Mouse (Mus musculus): Measurements from ENCODE around the gene Il25.
"Not testable (repeated sequence)": the region's sequence is repeated elsewhere in the genome, so short reads cannot be mapped to it uniquely, and the experiment has no call there.

Il25 gene

DNA sequence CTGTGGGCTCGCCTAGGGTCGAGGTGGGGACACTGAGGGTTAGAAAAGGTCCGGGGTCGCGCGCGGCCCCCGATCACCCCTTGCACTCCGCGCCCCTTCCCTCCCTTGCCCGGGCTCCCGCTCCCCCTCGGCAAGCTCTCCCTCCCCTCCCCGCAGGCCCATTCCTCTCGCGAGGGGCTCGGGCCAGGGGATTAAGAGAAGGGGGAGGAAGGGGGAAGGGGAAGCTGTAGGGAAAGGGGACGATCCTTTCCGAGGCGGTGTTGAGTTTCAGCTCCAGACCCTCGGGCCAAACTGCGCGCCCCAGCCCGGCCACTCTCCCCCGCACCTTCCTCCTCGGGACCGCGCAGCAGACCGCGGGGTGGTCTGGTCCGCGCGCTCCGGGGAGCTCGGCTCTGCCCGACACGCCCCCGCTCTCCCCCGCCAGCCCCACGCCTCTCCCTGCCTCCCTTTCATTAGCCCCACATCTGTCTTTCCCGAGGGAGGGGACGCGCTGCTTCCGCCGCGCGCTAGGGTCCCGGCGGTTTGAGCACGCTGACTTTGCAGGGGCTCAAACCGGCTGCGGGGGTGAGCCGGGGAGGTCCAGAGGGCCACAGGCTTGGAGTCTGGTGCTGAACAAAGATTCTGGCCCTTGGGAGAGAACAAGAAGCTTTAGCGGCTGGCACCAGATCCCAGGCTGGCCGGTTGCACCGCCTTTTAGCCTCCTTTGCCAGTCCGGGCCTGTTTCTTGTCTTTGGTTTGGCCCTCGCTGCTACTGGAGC, 5.9 kb upstream of the Il25 start:
- DNase-seq (ENCODE audit: low spot score in 2 of 2), result peak; percentile 65 to 72

DNA sequence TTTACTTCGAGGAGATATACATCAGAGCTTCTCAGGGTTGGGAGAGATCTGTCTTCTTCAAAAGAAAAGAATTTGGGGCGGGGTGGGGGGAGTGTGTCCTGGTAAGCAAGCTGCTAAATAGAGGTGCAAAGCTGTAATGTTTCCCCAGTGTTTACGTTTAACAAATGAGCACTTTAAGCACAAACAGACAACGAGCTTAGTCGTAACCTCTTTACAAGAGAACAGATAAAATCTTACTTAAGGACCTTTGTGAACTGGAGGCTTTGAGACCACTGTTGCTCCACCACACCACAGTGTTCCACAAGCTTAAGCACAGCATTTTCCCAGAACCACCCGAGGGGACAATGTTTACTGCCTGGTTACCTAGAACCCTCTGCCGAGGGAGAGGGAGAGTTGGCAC, 5.2 kb upstream of the Il25 start:
- DNase-seq (ENCODE audit: low spot score in 2 of 2), result no peak

DNA sequence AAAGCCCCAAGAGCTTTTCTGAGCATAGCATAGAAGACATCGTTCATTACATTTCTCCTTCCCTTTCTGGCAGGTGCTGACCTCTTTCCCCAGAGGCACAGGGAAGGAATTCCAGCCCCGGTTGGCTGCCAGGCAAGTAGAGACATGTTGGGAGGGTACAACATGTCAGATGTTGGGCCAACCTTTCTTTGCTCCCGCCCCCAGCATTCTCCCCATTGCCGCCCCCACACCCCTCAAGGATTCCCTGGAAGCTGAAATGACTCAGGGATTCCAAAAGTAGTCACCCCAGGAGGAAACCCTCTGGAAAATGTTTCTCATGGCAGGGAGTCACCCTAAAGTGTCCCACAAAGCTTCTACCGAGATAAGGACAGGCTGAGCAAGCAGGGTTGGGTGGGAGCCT, 2.7 kb upstream of the Il25 start:
- no peak for DNase-seq (ENCODE audit: low spot score in 2 of 2)

DNA sequence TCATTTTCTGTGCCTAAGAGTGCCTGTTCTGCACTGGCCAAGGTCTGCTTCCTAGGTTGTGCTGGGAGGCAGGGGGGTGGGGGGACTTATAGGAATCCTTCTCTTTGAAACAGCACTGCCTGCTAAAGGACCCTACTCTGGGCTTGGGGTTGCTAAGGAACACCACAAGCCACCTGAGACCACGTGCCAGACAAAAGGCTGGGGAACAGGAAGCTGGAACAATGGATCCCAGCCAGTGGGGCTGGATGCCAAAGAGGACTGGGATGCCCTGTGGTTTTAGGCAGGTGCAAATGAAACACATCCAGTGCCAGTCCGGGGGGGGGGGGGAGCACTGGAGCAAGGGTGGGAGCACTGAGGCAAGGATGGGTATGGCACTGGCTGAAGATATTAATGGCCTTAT, 2.1 kb upstream of the Il25 start:
- no peak for DNase-seq (ENCODE audit: low spot score in 2 of 2)

DNA sequence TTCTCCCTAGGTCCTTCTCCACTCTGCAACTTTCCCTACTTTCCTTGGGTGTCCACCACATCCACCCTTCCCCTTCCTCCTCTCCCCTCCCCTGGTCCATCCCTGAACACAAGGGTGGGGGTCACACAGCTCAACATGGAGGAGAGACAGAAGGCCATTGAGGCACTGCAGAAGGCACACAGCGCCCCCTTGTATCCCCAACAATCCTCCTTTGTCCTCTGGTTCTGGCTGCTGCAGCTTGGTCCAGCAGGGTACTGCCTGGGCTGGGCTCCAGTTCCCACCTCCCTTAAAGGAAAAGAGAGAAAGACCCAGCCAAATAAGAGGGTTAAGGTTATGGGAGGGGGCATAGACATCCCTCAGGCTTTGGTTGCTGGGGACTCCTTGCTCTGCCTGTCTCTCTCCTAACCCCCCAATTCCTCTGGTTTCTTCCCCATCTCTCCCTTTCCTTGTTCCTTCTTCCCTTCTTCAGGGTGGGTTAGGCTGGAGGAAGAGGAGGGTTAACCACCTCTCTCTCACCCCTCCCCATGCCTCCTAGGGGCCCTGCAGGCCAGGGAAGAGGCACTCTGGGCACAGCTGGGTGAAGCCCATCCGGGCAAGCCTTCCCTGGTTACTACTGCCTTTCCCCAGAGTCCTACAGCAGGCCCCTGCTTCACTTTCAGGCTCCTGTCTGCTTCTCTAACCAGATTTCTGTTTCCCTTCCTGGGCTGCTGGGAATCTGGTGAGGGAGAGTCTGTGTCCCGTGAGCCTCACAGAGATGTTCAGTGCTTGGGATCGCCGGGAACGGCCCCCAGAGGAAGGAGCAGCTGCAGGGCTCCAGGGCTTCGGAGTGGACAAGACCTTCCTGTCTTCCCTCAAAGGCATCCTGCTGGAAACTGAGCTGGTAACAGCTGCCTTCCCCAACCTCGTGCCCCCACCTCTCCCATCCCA, 3.7 kb downstream of the Il25 start, which contains the start of gene Cmtm5:
Cmtm5 (plus strand) TSS at position 358 of the 927 bp plus-strand sequence.
- DNase-seq (ENCODE audit: low spot score in 2 of 2), result no peak

DNA sequence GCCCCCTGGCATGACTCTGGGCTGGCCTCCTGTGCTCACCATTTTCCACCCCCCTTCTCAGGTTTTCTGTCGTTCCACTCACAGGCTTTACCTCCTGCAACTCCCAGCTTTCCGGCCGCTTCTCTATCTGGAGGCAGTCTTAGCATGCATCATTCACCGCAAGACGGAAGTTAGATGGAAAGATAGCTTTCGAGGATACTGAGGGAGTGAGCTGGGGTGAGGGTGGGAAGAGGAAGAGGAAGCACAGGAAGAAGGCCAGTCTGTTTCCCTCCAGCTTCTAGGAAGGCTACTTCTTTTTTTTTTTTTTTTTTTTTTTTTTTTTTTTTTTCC, 4.3 kb downstream of the Il25 start:
- DNase-seq (ENCODE audit: low spot score in 2 of 2), result no peak

DNA sequence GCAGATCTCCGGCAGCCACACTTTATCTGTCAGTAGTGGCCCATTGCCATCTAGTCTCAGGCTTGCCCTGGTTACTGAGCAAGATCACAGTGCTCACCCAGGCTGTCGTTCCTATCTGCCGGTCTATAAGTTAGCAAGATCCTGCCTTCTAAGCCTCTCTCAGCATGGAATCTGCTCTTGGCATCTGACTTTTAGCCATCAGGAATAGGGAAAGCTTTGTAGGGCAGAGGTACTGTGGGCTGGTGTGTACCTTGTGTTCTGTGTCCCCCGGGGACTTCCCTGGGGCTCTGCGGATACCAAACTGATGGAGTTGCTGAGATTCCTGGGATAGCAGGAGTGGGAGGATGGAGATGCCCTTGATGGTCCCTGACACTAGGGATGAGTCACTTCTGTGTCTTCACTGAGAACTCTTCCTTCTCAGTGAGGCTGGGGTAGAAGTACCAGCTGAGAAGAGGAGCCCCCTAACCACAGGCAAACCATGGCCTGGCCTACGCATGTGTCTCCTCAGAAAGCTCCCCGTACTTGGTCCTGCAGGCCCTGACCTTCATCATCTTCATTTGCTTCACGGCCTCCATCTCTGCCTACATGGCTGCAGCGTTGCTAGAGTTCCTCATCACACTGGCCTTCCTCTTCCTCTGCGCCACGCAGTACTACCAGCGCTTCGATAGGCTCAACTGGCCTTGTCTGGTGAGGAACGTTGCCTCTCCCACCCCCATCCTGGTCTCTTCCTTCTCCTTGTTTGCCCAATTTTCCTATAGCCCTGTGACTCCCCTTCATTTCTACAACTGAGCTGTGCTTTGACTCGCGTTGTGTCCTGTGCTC, 5.1 kb downstream of the Il25 start:
- no peak for DNase-seq (ENCODE audit: low spot score in 2 of 2)

DNA sequence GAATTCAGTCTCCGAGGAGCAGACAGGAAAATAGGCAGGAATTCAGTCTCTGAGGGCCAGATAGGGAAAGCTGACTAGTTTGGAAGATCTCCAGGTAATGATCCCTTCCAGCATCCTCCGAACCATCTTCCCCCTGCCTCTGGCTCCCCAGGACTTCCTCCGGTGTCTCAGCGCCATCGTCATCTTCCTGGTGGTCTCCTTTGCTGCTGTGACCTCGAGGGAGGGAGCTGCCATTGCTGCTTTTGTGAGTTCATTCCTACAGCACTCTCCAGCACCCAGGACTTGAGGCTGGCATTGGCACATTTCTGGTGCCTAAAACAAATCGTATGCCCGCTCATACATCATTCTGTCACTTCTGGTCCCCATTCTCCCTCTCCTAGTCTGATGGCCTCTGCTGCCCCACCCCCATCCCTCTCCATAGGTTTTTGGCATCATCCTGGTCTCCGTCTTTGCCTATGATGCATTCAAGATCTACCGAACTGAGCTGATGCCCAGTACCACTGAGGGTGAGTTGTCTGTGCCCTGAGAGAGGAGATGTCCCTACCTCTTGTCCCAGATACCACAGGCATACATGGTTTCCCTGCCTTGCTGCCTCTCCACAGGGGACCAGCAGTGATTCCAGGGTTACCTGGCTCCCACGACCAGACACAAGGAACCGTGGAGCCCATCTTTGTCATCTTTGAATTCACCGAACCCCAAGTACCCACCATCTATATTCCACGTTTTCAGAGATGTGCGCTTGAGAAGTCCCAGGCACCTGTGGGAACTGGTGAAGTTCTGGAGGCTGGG, 6.1 kb downstream of the Il25 start:
- no peak for DNase-seq (ENCODE audit: low spot score in 2 of 2)

DNA sequence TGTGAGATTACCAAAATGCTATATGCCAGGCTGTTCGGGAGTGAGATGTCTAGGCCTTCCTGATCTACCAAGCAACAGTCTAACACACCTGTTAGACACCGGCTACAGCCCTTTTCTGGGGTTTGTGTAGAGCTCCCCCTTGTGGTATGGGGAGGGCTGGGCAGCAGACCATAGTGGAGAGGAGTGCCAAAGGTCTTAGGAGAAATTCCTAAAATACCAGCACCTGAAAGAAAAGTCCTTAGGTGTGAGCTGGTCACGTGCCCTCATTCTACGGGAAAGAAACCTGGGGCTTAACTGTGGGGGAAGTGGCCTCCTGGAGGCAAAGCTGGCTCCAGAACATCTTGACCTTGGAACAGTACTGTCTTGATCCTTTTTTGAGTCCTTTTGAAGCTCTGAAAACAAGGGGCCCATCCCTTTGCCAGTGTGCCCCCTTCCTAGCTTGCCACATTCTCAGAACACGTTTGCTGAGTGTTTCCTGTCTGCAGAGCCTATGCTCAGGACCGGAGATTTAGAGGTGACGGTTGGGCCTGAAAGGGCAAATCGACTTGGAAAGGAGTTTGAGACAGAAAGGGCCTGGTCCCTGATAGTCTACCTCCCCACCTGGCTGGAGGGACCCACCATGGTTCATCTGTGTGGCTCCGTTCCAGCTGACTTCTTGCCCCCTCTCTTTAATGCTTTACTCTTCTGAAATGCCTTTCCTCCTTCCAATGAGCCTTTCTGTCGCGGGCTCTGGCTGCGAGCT, 7.1 kb downstream of the Il25 start:
- peak; percentile 61 to 80 for DNase-seq (ENCODE audit: low spot score in 2 of 2)

DNA sequence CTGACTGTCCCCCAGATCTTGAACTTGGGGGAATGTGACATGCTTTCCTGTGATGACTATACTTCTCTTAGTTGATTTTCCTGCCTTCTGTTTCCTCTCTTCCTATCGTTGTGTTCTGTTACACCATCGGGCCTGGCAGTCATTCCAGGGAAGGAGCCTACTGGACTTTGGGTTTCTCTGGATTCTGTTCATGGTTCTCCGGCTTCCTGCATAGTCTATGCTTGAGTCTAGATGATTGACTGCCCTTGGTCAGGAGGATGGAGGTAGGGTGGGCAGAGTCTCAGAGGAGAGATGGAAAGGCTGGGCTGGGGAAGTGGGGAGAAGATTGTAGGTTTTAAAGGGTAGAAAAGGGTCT, 7.7 kb downstream of the Il25 start:
- no peak for DNase-seq (ENCODE audit: low spot score in 2 of 2)

DNA sequence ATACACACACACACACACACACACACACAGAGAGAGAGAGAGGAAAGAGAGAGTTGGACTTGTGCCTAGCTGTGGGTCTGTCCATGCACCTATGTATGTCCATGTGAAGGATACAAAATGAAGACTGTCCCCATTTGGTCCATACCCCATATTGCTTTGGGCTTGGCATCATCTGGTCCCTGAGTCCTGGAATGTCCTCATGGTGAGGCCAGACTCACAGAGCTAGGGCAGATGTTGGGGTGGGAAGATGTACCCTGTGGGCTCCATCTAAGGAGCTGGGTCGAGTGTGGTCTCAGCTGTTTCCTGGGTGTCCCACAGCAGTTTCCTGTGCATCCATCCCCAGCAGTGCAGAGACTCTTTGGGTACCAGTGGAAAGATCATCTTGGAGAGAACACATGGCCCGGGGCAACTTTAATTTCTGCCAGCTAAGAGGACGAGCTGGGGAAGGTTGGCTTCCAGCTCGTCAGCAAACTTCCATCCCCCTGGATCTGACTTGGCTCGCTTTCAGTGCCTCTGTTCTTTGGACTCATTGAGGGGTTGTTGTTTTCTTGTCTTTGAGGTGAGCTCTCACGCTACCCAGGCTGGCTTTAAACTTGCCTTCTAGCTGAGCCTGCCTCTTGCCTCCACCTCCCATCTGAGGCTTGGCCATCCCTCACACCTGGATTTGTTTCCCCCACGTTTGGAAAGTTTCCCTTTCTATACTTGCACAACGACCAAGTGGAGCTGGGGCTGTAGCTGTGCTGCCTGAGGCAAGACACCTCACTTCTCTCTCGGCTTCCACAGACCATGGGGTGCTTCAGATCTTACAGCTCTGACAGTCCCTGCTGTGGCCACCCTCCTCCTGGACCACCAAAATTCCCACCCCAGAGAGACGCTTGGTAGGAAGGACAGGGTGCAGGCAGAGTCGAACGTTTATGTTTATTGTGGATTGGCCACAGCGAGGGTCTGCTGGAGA, 8.8 kb downstream of the Il25 start:
- no peak for DNase-seq (ENCODE audit: low spot score in 2 of 2)

DNA sequence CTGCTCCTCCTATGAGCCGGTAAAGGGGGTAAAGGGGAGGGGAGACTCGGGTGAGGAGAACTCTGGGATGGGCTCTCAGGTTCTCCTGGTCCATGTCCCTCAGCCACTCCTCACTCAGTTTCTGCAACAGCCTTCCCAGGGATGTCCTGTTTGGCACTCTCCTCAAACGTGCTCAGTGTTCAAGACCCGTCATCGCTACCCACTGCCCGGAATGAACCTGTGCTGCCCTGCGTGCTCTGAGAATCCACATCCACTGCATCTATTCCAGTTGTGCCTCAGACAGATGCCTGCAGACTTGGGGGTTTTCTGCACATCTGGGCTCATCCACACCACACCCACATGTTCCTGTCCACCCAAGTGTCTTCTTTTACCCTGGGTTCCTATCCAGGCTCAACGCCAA, 10.0 kb downstream of the Il25 start:
- DNase-seq (ENCODE audit: low spot score in 2 of 2), result no peak

DNA sequence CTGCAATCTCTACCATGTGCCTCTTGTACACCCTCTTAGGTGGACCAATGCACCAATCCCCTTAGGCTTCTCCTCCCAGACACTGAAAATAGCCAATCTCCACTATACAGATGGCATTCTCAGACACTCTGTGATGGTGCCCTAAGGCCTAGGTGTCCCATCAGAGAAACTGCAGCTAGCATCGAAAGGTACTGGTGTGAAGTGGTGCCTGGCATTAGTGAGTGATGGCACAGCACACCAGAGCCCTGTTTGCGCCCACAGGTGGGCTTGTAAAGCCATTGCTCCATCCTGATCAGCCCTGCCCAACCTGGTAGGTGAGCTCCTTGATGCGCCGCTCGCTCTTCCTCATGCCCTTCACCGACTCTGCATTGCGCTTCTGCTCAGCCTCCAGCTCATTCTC, 11.5 kb downstream of the Il25 start:
- DNase-seq (ENCODE audit: low spot score in 2 of 2), result no peak

DNA sequence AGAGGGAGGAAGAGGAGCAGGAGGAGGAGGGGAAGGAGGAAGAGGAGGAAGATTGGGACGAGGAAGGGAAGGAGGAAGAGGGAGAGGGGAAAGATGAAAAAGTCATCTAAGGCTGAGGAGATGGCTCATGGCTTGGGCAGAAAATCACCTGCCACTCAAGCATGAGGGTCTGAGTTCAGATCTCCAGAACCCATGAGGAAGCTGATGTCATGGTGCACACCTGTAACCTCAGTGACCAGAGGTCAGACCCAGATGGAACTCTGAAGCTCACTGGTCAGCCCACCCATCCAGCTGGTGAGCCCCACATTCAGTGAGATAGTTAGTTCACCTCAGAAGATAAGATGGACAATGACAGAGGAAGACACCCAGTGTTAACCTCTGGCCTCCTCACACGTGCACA, 12.4 kb downstream of the Il25 start:
- no peak for DNase-seq (ENCODE audit: low spot score in 2 of 2)

DNA sequence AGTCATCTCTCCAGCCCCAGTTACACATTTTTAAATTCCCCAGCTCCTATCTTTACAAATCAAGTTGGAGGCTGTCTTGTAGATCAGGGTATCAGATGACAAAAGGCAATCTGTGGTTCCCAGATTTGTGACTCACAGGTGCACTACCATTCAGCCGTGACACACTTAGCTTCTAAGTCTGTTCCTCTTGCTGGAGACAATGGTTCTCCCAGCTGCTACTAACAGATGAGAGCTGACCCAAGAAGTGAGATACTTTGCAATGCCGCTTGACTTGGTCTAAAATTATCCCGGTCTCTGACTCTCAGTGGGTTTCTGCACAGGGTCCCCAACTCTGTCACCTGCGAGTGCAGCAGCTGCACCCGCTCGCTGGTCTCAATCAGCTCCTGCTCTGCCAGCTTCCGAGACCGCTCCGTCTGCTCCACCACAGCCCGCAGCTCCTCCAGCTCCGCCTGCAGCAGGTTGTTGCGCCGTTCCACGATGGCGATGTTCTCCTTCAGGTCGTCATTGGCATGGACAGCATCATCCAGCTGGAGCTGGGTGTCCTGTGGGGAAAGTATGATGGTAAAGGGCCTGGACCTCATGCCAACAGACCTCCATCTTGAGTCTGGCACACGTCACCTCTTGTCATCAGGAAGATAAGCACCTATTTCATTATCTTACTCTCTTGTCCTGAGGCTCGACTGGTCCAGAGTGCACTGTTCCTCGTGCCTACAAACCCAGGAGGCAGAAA, 13.6 kb downstream of the Il25 start:
- DNase-seq (ENCODE audit: low spot score in 2 of 2), result no peak

DNA sequence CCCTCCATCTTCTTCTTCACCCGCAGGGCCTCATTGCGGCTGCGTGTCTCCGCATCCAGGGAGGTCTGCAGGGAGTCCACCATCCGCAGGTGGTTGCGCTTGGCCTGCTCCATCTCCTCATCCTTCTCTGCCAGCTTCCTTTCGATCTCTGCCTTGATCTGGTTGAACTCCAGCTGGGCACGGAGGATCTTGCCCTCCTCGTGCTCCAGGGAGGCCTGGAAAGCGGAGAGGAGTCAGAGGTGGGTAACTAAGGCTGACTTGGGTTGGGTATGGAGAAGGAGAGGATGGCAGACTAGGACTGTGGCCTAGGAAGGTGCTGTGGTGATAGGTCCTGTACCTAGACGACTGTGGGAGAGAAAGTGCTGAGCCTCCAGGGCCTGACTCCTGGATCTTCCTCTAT, 14.5 kb downstream of the Il25 start:
- DNase-seq (ENCODE audit: low spot score in 2 of 2), result not testable (repeated sequence)

DNA sequence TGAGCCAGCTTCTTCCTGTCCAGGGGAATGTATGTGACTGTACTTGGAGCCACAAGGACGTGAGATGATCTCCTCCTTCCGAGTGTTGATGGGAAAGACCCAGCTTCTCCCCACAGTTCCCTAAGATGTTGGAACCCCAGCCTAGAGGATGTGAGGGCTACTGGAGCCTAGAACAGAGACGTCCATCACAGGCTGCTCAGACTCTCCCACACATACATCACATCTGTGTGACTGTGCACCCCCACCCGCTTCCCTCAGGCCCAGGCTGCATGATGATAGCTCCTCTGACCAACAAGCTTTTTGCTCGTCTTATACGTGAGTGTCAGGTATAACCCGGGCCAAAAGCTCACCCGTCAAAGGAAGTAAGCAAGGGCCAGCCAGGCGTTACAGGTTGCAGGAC, 16.3 kb downstream of the Il25 start:
- DNase-seq (ENCODE audit: low spot score in 2 of 2), result no peak

DNA sequence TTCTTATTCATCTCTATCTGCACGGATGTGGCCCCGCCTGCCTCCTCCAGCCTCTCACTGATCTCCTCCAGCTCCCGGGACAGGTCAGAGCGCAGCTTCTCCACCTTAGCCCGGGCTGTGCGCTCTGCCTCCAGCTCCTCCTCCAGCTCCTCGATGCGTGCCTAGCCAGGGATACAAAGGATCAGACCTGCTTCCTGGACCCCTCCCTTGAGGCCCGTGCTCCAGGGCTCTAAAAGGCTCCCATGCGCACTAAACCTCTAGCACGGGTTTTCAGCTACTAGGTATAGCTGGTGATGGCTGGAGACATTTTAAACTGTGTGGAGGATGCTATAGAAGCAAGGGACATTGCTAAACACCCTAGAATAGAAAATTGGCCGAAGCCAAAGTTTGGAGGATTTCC, 18.0 kb downstream of the Il25 start:
- no peak for DNase-seq (ENCODE audit: low spot score in 2 of 2)

DNA sequence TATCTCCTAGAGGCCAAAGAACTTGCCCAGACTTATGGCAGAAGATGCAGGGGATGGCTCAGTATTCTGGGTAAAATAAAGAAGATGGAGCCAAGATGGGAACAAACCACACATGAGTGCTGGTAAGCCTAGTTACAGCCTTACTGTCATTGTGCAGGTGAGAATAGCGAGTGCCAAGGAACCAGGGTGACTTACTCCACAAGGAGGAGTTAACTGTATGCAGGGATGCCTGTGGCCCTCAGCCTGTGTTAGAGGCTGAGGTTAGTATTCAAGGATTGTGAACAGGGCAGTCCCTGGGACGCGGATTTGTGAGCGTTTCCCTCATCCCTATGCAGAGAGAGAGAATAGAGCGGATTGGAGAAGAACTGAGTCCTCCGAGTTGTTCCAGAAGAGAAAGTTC, 19.1 kb downstream of the Il25 start:
- DNase-seq (ENCODE audit: low spot score in 2 of 2), result no peak
